Mouse (Mus musculus) embryonic fibroblast, embryonic 13.5 days (primary cell): ENCODE measurements around the gene Ptprd. TPM values are rescaled to one million over a fixed set of nuclear protein-coding genes. Genes with fewer than 3 reads are reported as not detected.
"Not testable (repeated sequence)": the region's sequence is repeated elsewhere in the genome, so short reads cannot be mapped to it uniquely, and the experiment has no call there.

Source experiments
- H3K27ac ChIP-seq: 2 replicates; pipeline ENCODE4 v1.5.1; 2012; ENCODE audit warnings: low read length, control low read depth, inconsistent platforms; ENCODE audit not compliant: insufficient read depth
- H3K4me1 ChIP-seq: 2 replicates; pipeline ENCODE4 v1.6.1; 2011; ENCODE audit warnings: low read length; ENCODE audit not compliant: control insufficient read depth, insufficient read depth
- H3K4me3 ChIP-seq: 2 replicates; pipeline ENCODE4 v1.5.1; 2011; ENCODE audit warnings: mild to moderate bottlenecking, control low read depth, low read length; ENCODE audit not compliant: insufficient read depth
- CTCF ChIP-seq: IDR thresholded peaks from 2 replicates; pipeline ENCODE4 v1.5.1; 2011; ENCODE audit warnings: mild to moderate bottlenecking, control low read depth, low read length, moderate library complexity, borderline replicate concordance; ENCODE audit not compliant: insufficient read depth
- POLR2A ChIP-seq: IDR thresholded peaks from 2 replicates; pipeline ENCODE4 v1.6.1; 2011; ENCODE audit warnings: low read depth, mild to moderate bottlenecking, control low read depth, low read length, moderate library complexity
- polyA plus RNA-seq: library from polyadenylated mRNA; stranded (reverse); fragments of >200 nt; gene quantifications from 2 replicates; pipeline ENCODE4 v1.2.4, GENCODE M21; 2011; ENCODE audit warnings: low read depth; ENCODE audit not compliant: missing spikeins, insufficient read length

The Ptprd gene
- polyA plus RNA-seq, 1 experiment: 39.3 TPM

- Histone ChIP-seq H3K27ac (no peak overlapping the region), H3K4me1 (no peaks in the 10 kb centered on the region), H3K4me3 (no peak overlapping the region)
- TF ChIP-seq CTCF (no peak), POLR2A (no peak)
These were observed 2121.9 kb downstream of the Ptprd start for GRCm38 (mm10) chr4:76089866-76090265.

GRCm38 (mm10) chr4:76076051-76076450 is 2135.7 kb downstream of the Ptprd start:
- Histone ChIP-seq H3K4me3 (no peak overlapping the region), H3K27ac (no peak overlapping the region), H3K4me1 (no peaks in the 10 kb centered on the region)
- TF ChIP-seq CTCF: no peak
- TF ChIP-seq POLR2A: no peak

- Histone ChIP-seq H3K4me3 (no peak overlapping the region), H3K4me1 (no peaks in the 10 kb centered on the region), H3K27ac (no peak overlapping the region)
- TF ChIP-seq POLR2A (no peak), CTCF (no peak)
These were observed 2138.5 kb downstream of the Ptprd start for GRCm38 (mm10) chr4:76073286-76073685.

GRCm38 (mm10) chr4:76071720-76072119 is 2140.0 kb downstream of the Ptprd start:
- Histone ChIP-seq H3K4me1 (no peaks in the 10 kb centered on the region), H3K27ac (no peak overlapping the region), H3K4me3 (no peak overlapping the region)
- TF ChIP-seq POLR2A (no peak), CTCF (no peak)

GRCm38 (mm10) chr4:76056836-76057235 is 2154.9 kb downstream of the Ptprd start:
- Histone ChIP-seq H3K4me1 (no peaks in the 10 kb centered on the region), H3K27ac (no peak overlapping the region), H3K4me3 (no peak overlapping the region)
- TF ChIP-seq POLR2A (no peak), CTCF (no peak)

- H3K4me3 ChIP-seq: no peak overlapping the region
- no peaks in the 10 kb centered on the region for H3K4me1 ChIP-seq
- H3K27ac ChIP-seq: no peak overlapping the region
- no peak for TF ChIP-seq CTCF
- TF ChIP-seq POLR2A: no peak
These were observed 2166.1 kb downstream of the Ptprd start for GRCm38 (mm10) chr4:76045650-76046049.

- Histone ChIP-seq H3K27ac (no peak overlapping the region), H3K4me1 (no peaks in the 10 kb centered on the region)
These were observed 2167.0 kb downstream of the Ptprd start for GRCm38 (mm10) chr4:76044802-76045201.

GRCm38 (mm10) chr4:76037178-76037577 is 2174.6 kb downstream of the Ptprd start:
- H3K27ac ChIP-seq, H3K4me3 ChIP-seq, H3K4me1 ChIP-seq: not testable (repeated sequence)

More at GRCm38 (mm10) chr4:76044802-76045201, 2167.0 kb downstream of the Ptprd start:
- TF ChIP-seq POLR2A (no peak), CTCF (no peak)
- no peak overlapping the region for H3K4me3 ChIP-seq

- H3K27ac ChIP-seq: no peak overlapping the region
- TF ChIP-seq POLR2A (no peak), CTCF (no peak)
- no peaks in the 10 kb centered on the region for H3K4me1 ChIP-seq
- no peak overlapping the region for H3K4me3 ChIP-seq
These were observed 2186.0 kb downstream of the Ptprd start for GRCm38 (mm10) chr4:76025571-76026325.

- H3K4me1 ChIP-seq: no peaks in the 10 kb centered on the region
- TF ChIP-seq POLR2A: no peak
- no peak for TF ChIP-seq CTCF
- no peak overlapping the region for H3K4me3 ChIP-seq
- no peak overlapping the region for H3K27ac ChIP-seq
These were observed 2187.3 kb downstream of the Ptprd start for GRCm38 (mm10) chr4:76024502-76024821.
